Mouse (Mus musculus) CH12.LX (cell line): ENCODE results near the gene Slc13a4. TPM values are rescaled to one million over a fixed set of nuclear protein-coding genes. Genes with fewer than 3 reads are reported as not detected.

Source experiments
- DNase-seq: peaks from one replicate; pipeline ENCODE4 v3.0.0-alpha.2; 2013; ENCODE audit errors: extremely low read depth
- H3K27ac ChIP-seq: 2 replicates; pipeline ENCODE4 v1.5.1; 2012; ENCODE audit warnings: low read depth, mild to moderate bottlenecking, control low read depth, moderate library complexity; ENCODE audit not compliant: insufficient read depth
- H3K27me3 ChIP-seq: replicated peaks from 2 replicates; pipeline ENCODE3; 2012; ENCODE audit warnings: inconsistent platforms
- H3K36me3 ChIP-seq, 2 experiments: replicated peaks in 1 of 2; 2 replicates each; pipeline versions ENCODE3 to v1.6.1; 2012; ENCODE audit warnings: inconsistent platforms in 1 of 2, low read length in 1 of 2, mild to moderate bottlenecking in 1 of 2, mixed read lengths in 1 of 2, moderate library complexity in 1 of 2; ENCODE audit not compliant: control insufficient read depth in 1 of 2, insufficient read depth in 1 of 2
- H3K4me1 ChIP-seq, 2 experiments: 2 replicates each; pipeline ENCODE4 v1.6.1; 2012; ENCODE audit warnings: inconsistent platforms in 1 of 2, moderate library complexity in 1 of 2; ENCODE audit not compliant: insufficient read depth in 2 of 2, control insufficient read depth in 1 of 2
- H3K4me2 ChIP-seq: 2 replicates; pipeline ENCODE4 v1.6.1; 2012; ENCODE audit warnings: low read depth, mild to moderate bottlenecking, control low read depth; ENCODE audit not compliant: poor library complexity, insufficient read depth, severe bottlenecking
- H3K4me3 ChIP-seq, 3 experiments: fragments of 150-350 bp in 1 of 3; sonication (generic) in 1 of 3; replicated peaks in 1 of 3; 2 replicates each; pipeline versions ENCODE3 to v1.5.1; 2011 to 2012; ENCODE audit warnings: low read depth in 2 of 3, low read length in 2 of 3, mild to moderate bottlenecking in 2 of 3, moderate library complexity in 2 of 3, control low read depth in 1 of 3, improper control_type of control experiment in 1 of 3, inconsistent platforms in 1 of 3, mixed read lengths in 1 of 3; ENCODE audit not compliant: poor library complexity in 1 of 3
- H3K79me2 ChIP-seq: replicated peaks from 2 replicates; pipeline ENCODE4 v1.6.1; 2012; ENCODE audit warnings: mild to moderate bottlenecking, moderate library complexity; ENCODE audit not compliant: control insufficient read depth, poor library complexity, insufficient read depth, severe bottlenecking; ENCODE audit errors: extremely low read depth
- H3K9ac ChIP-seq: 2 replicates; pipeline ENCODE4 v1.6.1; 2012; ENCODE audit warnings: low read depth, mild to moderate bottlenecking, control low read depth, moderate library complexity; ENCODE audit not compliant: insufficient read depth
- H3K9me3 ChIP-seq: replicated peaks from 2 replicates; pipeline ENCODE3; 2012; ENCODE audit warnings: low read length, inconsistent platforms, mixed read lengths
- CHD1 ChIP-seq: IDR thresholded peaks from 2 replicates; pipeline ENCODE4 v1.6.1; 2012; ENCODE audit warnings: low read depth, low read length, improper control_type of control experiment, inconsistent platforms
- CHD2 ChIP-seq: IDR thresholded peaks from 2 replicates; pipeline ENCODE4 v1.6.1; 2011; ENCODE audit warnings: low read length, improper control_type of control experiment
- E2F4 ChIP-seq: IDR thresholded peaks from 2 replicates; pipeline ENCODE4 v1.6.1; 2011; ENCODE audit warnings: low read depth, low read length, improper control_type of control experiment; ENCODE audit not compliant: insufficient replicate concordance
- ELF1 ChIP-seq: IDR thresholded peaks from 2 replicates; pipeline ENCODE4 v1.6.1; 2014; ENCODE audit warnings: low read depth, mild to moderate bottlenecking, inconsistent platforms, low read length, improper control_type of control experiment
- EP300 ChIP-seq: IDR thresholded peaks from 2 replicates; pipeline ENCODE4 v1.6.1; 2011; ENCODE audit warnings: low read length, improper control_type of control experiment
- ETS1 ChIP-seq: conservative IDR thresholded peaks from 2 replicates; pipeline ENCODE4 v1.6.1; 2012; ENCODE audit warnings: low read depth, mild to moderate bottlenecking, inconsistent platforms, low read length, improper control_type of control experiment, moderate library complexity
- JUN ChIP-seq: IDR thresholded peaks from 2 replicates; pipeline ENCODE4 v1.6.1; 2011; ENCODE audit warnings: low read depth, mild to moderate bottlenecking, low read length, improper control_type of control experiment, moderate library complexity; ENCODE audit not compliant: insufficient read depth
- MAX ChIP-seq: IDR thresholded peaks from 2 replicates; pipeline ENCODE4 v1.6.1; 2011; ENCODE audit warnings: low read length, improper control_type of control experiment
- MAZ ChIP-seq: IDR thresholded peaks from 2 replicates; pipeline ENCODE4 v1.6.1; 2012; ENCODE audit warnings: low read depth, mild to moderate bottlenecking, inconsistent platforms, low read length, improper control_type of control experiment, moderate library complexity
- MEF2A ChIP-seq: IDR thresholded peaks from 2 replicates; pipeline ENCODE4 v1.6.1; 2014; ENCODE audit warnings: low read depth, mild to moderate bottlenecking, inconsistent platforms, low read length, improper control_type of control experiment, borderline replicate concordance
- MXI1 ChIP-seq: IDR thresholded peaks from 2 replicates; pipeline ENCODE4 v1.6.1; 2011; ENCODE audit warnings: mild to moderate bottlenecking, low read depth, low read length, improper control_type of control experiment
- MYC ChIP-seq: IDR thresholded peaks from 2 replicates; pipeline ENCODE4 v1.6.1; 2011; ENCODE audit warnings: low read depth, mild to moderate bottlenecking, improper control_type of control experiment, low read length
- POLR2A ChIP-seq: IDR thresholded peaks from 2 replicates; pipeline ENCODE4 v1.6.1; 2011; ENCODE audit warnings: low read depth, mild to moderate bottlenecking, improper control_type of control experiment, low read length
- SIN3A ChIP-seq: IDR thresholded peaks from 2 replicates; pipeline ENCODE4 v1.6.1; 2012; ENCODE audit warnings: low read length, improper control_type of control experiment, inconsistent platforms
- SMC3 ChIP-seq: IDR thresholded peaks from 2 replicates; pipeline ENCODE4 v1.6.1; 2011; ENCODE audit warnings: low read depth, low read length, improper control_type of control experiment
- TBP ChIP-seq: conservative IDR thresholded peaks from 2 replicates; pipeline ENCODE4 v1.6.1; 2011; ENCODE audit warnings: low read depth, low read length, improper control_type of control experiment
- USF1 ChIP-seq: IDR thresholded peaks from 2 replicates; pipeline ENCODE4 v1.6.1; 2014; ENCODE audit warnings: low read depth, mild to moderate bottlenecking, inconsistent platforms, low read length, improper control_type of control experiment
- USF2 ChIP-seq: conservative IDR thresholded peaks from 2 replicates; pipeline ENCODE4 v1.6.1; 2011; ENCODE audit warnings: low read depth, low read length, improper control_type of control experiment
- ZC3H11A ChIP-seq: IDR thresholded peaks from 2 replicates; pipeline ENCODE4 v1.6.1; 2012; ENCODE audit warnings: low read depth, mild to moderate bottlenecking, inconsistent platforms, low read length, improper control_type of control experiment
- ZKSCAN1 ChIP-seq: IDR thresholded peaks from 2 replicates; pipeline ENCODE4 v1.6.1; 2012; ENCODE audit warnings: low read depth, inconsistent platforms, low read length, improper control_type of control experiment, borderline replicate concordance
- ZNF384 ChIP-seq: IDR thresholded peaks from 2 replicates; pipeline ENCODE4 v1.6.1; 2012; ENCODE audit warnings: low read depth, low read length, improper control_type of control experiment, inconsistent platforms
- dilution Hi-C: fragments of 300-500 bp; cut with MboI; formaldehyde crosslinking; loops from 2 replicates; pipeline ENCODE4 v1.14.3; 2020; ENCODE audit warnings: low sequenced_read_pairs; ENCODE audit not compliant: extremely low pct_unique_long_range_greater_than_20kb, extremely low pct_ligation_motif_present
- in situ Hi-C: fragments of 300-500 bp; cut with MboI; formaldehyde crosslinking; loops from 3 replicates; pipeline ENCODE4 v1.14.3; 2019; ENCODE audit warnings: low sequenced_read_pairs, low pct_ligation_motif_present, low pct_unique_long_range_greater_than_20kb, mixed read lengths
- polyA plus RNA-seq: library from polyadenylated mRNA; unstranded; fragments of >175 nt; gene quantifications from 2 replicates; pipeline ENCODE4 v1.2.1, GENCODE M21; 2012; ENCODE audit warnings: low read depth; ENCODE audit not compliant: insufficient read length
- total RNA-seq, 2 experiments: library from RNA; depleted of rRNA; stranded (reverse); fragments of 300-350 nt in 1 of 2; fragments of >200 nt in 1 of 2; gene quantifications; 2 replicates each; pipeline ENCODE4 v1.2.3; 2012 to 2014

Slc13a4 gene
- total and polyA plus RNA-seq, 3 experiments = not detected

GRCm38 (mm10) chr6:35330834-35331233 is 22.9 kb upstream of the Slc13a4 start:
- Histone ChIP-seq H3K4me2 (no peak overlapping the region), H3K27me3 (no peaks in the 10 kb centered on the region), H3K9ac (no peak overlapping the region), H3K4me1 (no peaks in the 10 kb centered on the region), H3K27ac (no peak overlapping the region), H3K36me3 (no peaks in the 10 kb centered on the region), H3K79me2 (no peaks in the 10 kb centered on the region), H3K9me3 (no peaks in the 10 kb centered on the region), H3K4me3 (no peak overlapping the region)
- in situ Hi-C loops (no loop called here), dilution Hi-C loops (no loop called here)
- no peak for TF ChIP-seq MEF2A
- TF ChIP-seq EP300 = no peak
- TF ChIP-seq CHD2 = no peak
- no peak for TF ChIP-seq ZKSCAN1
- no peak for TF ChIP-seq POLR2A
- TF ChIP-seq MXI1 = no peak
- TF ChIP-seq USF1 = no peak
- DNase-seq = no peak

GRCm38 (mm10) chr6:35329956-35330355 is 22.0 kb upstream of the Slc13a4 start:
- no peaks in the 10 kb centered on the region for H3K9me3 ChIP-seq
- H3K27me3 ChIP-seq = no peaks in the 10 kb centered on the region
- no peak overlapping the region for H3K9ac ChIP-seq
- no peak overlapping the region for H3K4me3 ChIP-seq
- H3K79me2 ChIP-seq = no peaks in the 10 kb centered on the region
- dilution Hi-C loops = no loop called here
- TF ChIP-seq USF2 (no peak), MAZ (no peak), SMC3 (no peak), TBP (no peak), JUN (no peak), MXI1 (no peak), CHD2 (no peak), ELF1 (no peak), CHD1 (no peak), ZNF384 (no peak), E2F4 (no peak), EP300 (no peak), ETS1 (no peak), MYC (no peak), ZC3H11A (no peak), SIN3A (no peak), MAX (no peak), MEF2A (no peak)
- no peak for DNase-seq
- no peaks in the 10 kb centered on the region for H3K4me1 ChIP-seq
- in situ Hi-C loops = no loop called here
- no peak overlapping the region for H3K4me2 ChIP-seq
- H3K27ac ChIP-seq = no peak overlapping the region
- H3K36me3 ChIP-seq = no peaks in the 10 kb centered on the region
